Mouse (Mus musculus) midbrain, embryonic 15.5 days (tissue): ENCODE results near the gene Sh3gl1. TPM values are rescaled to one million over a fixed set of nuclear protein-coding genes. Genes with fewer than 3 reads are reported as not detected.
A peak's percentile ranks its signal among the peaks of the same experiment; 100 is the strongest.
"Not testable (repeated sequence)": the region's sequence is repeated elsewhere in the genome, so short reads cannot be mapped to it uniquely, and the experiment has no call there.

Experiments
- ATAC-seq: fragments of 200-750 bp; cut with Nextera tagmentation; replicated peaks from 2 replicates; pipeline ENCODE4 v1.8.0; 2017; ENCODE audit warnings: moderate TSS enrichment
- H3K27ac ChIP-seq: fragments of 300-500 bp; sonication (generic); 2 replicates; pipeline ENCODE4 v1.5.1; 2015; ENCODE audit warnings: mild to moderate bottlenecking, inconsistent platforms
- H3K27me3 ChIP-seq: fragments of 300-500 bp; sonication (generic); replicated peaks from 2 replicates; pipeline ENCODE4 v1.6.1; 2015; ENCODE audit warnings: inconsistent platforms
- H3K36me3 ChIP-seq: fragments of 300-500 bp; sonication (generic); replicated peaks from 2 replicates; pipeline ENCODE4 v1.6.1; 2015; ENCODE audit warnings: inconsistent platforms
- H3K4me1 ChIP-seq: fragments of 300-500 bp; sonication (generic); 2 replicates; pipeline ENCODE4 v1.6.1; 2015; ENCODE audit warnings: inconsistent platforms
- H3K4me2 ChIP-seq: fragments of 300-500 bp; sonication (generic); 2 replicates; pipeline ENCODE4 v1.6.1; 2015; ENCODE audit warnings: inconsistent platforms, mild to moderate bottlenecking, moderate library complexity
- H3K4me3 ChIP-seq: fragments of 300-500 bp; sonication (generic); 2 replicates; pipeline ENCODE4 v1.5.1; 2015; ENCODE audit warnings: mild to moderate bottlenecking, inconsistent platforms
- H3K9ac ChIP-seq: fragments of 300-500 bp; sonication (generic); 2 replicates; pipeline ENCODE4 v1.6.1; 2015; ENCODE audit warnings: mild to moderate bottlenecking, inconsistent platforms
- H3K9me3 ChIP-seq: fragments of 300-500 bp; sonication (generic); 2 replicates; pipeline ENCODE4 v1.6.1; 2016; ENCODE audit warnings: inconsistent platforms
- WGBS: fragments of 180-500 bp; shearing (Covaris S2); methylation state at CpG from one replicate; pipeline ENCODE4 v1.1.7; 2015; ENCODE audit warnings: mixed read lengths; 5-methylcytosine and 5-hydroxymethylcytosine counted together
- polyA plus RNA-seq: library from polyadenylated mRNA; unstranded; fragments of >200 nt; fragmentation: Nextera tagmentation; extraction: Ambion mirVana; gene quantifications from 2 replicates; pipeline ENCODE4 v1.2.1, GENCODE M21; 2015

Gene Sh3gl1
- polyA plus RNA-seq, 1 experiment from 2014 or later, result 117 TPM

DNA sequence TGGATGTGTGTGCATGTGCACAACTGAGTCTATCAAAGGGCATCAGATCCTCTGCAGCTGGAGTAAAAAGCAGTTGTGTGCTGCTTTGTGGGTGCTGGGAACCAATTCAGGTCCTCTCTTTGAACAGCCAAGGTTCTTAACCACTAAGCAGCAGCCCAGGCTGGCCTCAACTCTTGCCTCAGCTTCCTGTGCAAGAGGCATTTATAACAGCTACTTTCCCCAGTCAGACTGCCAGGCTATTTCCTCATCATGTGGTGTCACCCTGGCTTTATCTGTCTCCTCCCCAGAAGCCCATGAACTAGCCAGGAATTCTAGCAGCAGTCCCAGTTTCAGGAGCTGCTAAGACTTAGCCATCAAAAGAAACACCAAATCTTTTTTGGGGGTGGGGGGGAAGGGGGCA lies 30.0 kb upstream of the Sh3gl1 start:
- Histone ChIP-seq H3K4me3 (no peak overlapping the region), H3K36me3 (peaks cover 47% of the 10 kb centered on the region), H3K9ac (no peak overlapping the region), H3K27ac (no peak overlapping the region), H3K4me1 (no peaks in the 10 kb centered on the region), H3K9me3 (no peaks in the 10 kb centered on the region), H3K27me3 (no peaks in the 10 kb centered on the region), H3K4me2 (no peak overlapping the region)
- no peak for ATAC-seq

DNA sequence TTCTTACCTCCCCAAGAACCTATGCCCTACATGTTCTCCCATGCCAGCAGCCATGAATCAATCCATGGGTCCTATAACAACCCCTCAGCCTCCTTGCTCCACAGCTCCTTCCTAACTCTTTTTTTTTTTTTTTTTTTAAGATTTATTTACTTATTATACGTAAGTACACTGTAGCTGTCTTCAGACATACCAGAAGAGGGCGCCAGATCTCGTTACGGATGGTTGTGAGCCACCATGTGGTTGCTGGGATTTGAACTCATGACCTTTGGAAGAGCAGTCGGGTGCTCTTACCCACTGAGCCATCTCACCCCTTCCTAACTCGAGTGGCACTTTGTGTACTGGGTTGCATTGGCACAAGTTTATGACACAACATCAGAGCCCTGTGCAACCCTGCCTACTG lies 29.3 kb upstream of the Sh3gl1 start:
- not testable (repeated sequence) for H3K4me3 ChIP-seq, H3K4me1 ChIP-seq, H3K9me3 ChIP-seq, H3K27me3 ChIP-seq, H3K4me2 ChIP-seq, H3K9ac ChIP-seq, H3K27ac ChIP-seq, ATAC-seq
- 83% methylated on average over 6 of the region's 6 CpGs for WGBS
- peaks cover 40% of the 10 kb centered on the region for H3K36me3 ChIP-seq

DNA sequence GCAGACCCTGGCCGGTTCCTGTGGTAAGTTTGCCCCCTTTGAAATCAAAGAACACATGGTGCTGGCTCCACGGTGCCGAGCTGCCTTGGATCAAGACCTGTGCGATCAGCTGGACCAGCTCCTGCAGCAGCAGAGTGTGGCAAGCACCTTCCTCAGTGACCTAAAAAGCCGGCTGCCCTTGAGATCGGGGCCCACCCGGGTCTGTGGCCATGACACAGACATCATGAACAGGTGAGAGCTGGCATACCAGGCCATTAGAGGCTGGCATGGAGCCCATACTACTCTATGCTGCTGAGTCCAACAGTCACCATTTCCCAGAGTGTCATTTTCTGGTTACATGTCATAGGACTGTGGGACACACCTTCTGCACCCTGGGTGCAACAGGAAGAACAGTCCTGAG lies 25.6 kb upstream of the Sh3gl1 start:
- WGBS, result 95% methylated on average over 7 of the region's 7 CpGs
- ATAC-seq, result no peak
- Histone ChIP-seq H3K9me3 (no peaks in the 10 kb centered on the region), H3K4me1 (no peaks in the 10 kb centered on the region), H3K9ac (no peak overlapping the region), H3K27ac (no peak overlapping the region), H3K27me3 (no peaks in the 10 kb centered on the region), H3K4me3 (no peak overlapping the region), H3K4me2 (no peak overlapping the region), H3K36me3 (peaks cover 5% of the 10 kb centered on the region; the same call in 1 of the 2 replicates)

DNA sequence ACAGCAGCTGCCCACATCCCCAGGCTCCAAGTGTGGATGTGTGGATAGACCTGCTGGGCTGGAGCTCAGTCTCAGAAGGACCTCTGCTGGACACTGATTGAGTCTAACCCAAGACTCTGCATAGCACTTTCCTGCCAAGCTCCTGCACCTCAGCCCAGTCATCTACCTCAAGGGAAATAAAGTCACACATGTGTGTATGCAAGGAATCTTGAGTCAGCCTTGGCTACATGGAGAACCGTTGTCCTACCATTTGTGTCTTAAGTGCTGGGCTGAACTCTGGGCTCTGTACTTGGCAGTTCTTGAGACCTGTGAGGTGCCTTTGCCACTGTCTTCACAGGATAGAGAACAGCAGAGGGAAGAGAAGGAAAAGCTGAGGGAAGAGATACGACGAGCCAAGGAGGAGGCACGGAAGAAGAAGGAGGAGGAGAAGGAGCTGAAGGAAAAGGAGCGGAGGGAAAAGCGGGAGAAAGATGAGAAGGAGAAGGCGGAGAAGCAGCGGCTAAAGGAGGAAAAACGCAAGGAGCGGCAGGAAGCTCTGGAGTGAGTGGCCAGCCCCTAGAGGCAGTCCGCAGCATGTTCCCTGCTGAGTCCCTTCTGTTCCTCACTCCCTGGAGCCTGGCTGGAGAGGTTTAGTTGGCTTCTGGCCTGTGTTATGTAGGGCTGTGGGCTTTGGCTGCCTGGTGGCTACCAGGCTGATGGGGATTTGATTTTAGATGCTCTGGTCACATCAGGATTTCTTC lies 21.1 kb upstream of the Sh3gl1 start:
- ATAC-seq, result no peak
- no peaks in the 10 kb centered on the region for H3K27me3 ChIP-seq
- no peaks in the 10 kb centered on the region for H3K4me1 ChIP-seq
- H3K4me2 ChIP-seq, result no peak overlapping the region
- H3K9me3 ChIP-seq, result no peaks in the 10 kb centered on the region
- no peak overlapping the region for H3K27ac ChIP-seq
- H3K36me3 ChIP-seq, result no peaks in the 10 kb centered on the region
- H3K4me3 ChIP-seq, result no peak overlapping the region
- WGBS, result 81% methylated on average over 11 of the region's 11 CpGs
- H3K9ac ChIP-seq, result no peak overlapping the region

DNA sequence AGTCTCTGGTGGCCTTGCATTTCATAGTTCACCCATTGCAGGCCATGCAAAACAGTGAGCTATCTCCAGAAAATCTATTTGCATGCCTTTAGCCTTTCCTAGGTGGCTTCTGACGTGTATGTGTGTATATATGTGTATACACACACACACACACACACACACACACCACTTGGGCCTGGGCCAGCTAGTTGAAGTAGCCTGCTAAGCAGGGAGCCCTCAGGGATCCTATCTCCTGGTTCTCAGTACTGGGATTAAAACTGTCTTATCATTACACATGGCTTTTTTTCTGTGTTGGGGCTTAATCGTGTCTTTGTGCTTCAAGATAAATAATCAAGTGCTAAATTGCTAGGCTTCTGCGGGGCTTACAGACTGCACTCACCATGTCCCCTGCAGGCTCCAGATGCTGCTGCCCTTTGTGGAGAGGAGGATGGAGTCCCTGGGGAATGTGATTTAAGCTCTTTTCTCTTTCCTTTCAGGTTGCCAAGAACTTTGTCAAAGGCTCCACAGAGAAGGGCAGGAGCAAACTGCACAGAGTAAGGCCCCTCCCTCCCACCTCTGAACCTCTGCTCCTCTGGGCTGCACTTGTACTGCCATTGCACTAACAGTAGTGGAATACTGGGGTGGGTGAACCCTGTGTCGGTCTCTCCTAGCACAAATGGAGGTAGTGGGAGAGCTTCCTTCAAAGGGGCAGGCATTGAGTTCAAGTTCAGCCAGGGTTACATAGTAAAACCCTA lies 19.7 kb upstream of the Sh3gl1 start:
- Histone ChIP-seq H3K9me3 (no peaks in the 10 kb centered on the region), H3K27me3 (no peaks in the 10 kb centered on the region), H3K4me3 (no peak overlapping the region), H3K36me3 (no peaks in the 10 kb centered on the region), H3K27ac (no peak overlapping the region), H3K9ac (no peak overlapping the region), H3K4me1 (no peaks in the 10 kb centered on the region), H3K4me2 (no peak overlapping the region)
- 47% methylated on average over 4 of the region's 4 CpGs for WGBS
- ATAC-seq, result peak; percentile 66

DNA sequence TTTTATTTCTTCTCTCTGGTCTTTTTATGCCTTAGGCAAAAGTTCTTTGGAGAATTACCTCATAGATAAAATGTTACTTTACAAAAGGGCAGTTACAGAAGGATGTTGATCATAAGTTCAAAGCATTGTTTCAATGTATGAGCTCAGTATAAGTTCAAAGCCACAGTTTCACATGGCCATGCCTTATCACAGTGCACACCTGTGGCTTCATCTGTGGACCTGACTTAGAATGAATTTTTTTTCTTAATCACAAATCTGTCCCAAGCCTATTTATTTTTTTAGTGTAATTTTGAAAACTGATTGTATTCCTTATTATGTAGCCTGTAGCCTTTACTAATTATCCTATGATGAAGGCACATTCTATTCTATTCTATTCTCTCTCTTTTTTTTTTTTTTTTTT lies 18.5 kb upstream of the Sh3gl1 start:
- no peak for ATAC-seq
- Histone ChIP-seq H3K36me3 (no peaks in the 10 kb centered on the region), H3K4me2 (no peak overlapping the region), H3K9me3 (no peaks in the 10 kb centered on the region), H3K9ac (no peak overlapping the region), H3K4me1 (no peaks in the 10 kb centered on the region), H3K27ac (no peak overlapping the region), H3K4me3 (no peak overlapping the region), H3K27me3 (no peaks in the 10 kb centered on the region)

DNA sequence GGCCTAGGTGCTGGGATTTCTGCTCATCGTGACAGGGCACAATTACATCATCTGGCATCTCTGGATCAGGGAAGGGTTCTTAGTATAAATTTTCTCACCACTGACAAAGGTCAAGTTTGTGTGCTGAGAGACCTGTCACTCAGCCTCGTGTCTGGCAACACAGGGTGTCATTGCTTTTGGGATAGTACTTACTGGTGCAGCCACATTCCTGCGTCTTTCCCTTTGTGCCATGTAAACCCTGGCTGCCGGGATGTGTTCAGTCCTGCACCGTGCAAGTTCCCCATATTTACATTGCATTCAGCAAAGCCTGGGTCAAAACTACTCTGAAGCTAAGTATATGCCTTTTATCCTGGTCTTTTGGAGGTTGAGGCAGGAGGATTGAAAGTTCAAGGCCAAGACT lies 14.9 kb upstream of the Sh3gl1 start:
- no peak overlapping the region for H3K4me3 ChIP-seq
- no peak for ATAC-seq
- no peak overlapping the region for H3K9ac ChIP-seq
- no peak overlapping the region for H3K27ac ChIP-seq
- no peak overlapping the region for H3K4me2 ChIP-seq
- no peaks in the 10 kb centered on the region for H3K9me3 ChIP-seq
- no peaks in the 10 kb centered on the region; the same call in 1 of the 2 replicates for H3K36me3 ChIP-seq
- 91% methylated on average over 5 of the region's 5 CpGs for WGBS
- no peaks in the 10 kb centered on the region for H3K4me1 ChIP-seq
- no peaks in the 10 kb centered on the region for H3K27me3 ChIP-seq

DNA sequence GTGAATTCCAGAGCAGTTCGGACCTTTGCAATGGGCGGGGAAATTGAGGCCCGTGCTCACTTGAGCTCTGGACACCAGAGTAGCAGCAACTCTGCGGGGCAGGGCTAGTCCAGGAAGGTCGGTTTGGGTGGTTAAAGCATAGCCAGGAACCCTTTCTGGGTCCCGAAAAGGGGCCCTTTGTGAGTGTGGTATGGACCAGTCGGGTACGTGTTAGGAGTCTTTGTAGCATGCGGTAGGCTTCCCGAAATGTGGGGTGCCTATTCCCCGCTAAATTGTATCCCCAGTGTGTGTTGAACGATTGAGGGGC lies 4.4 kb upstream of the Sh3gl1 start:
- ATAC-seq, result no peak
- Histone ChIP-seq H3K27me3 (no peaks in the 10 kb centered on the region), H3K4me2 (peak overlapping the region; percentile 95), H3K36me3 (no peaks in the 10 kb centered on the region), H3K4me3 (peak overlapping the region; percentile 88), H3K4me1 (peaks cover 19% of the 10 kb centered on the region), H3K9ac (peak overlapping the region; percentile 50), H3K9me3 (no peaks in the 10 kb centered on the region), H3K27ac (no peak overlapping the region)
- WGBS, result 1% methylated on average over 12 of the region's 12 CpGs

DNA sequence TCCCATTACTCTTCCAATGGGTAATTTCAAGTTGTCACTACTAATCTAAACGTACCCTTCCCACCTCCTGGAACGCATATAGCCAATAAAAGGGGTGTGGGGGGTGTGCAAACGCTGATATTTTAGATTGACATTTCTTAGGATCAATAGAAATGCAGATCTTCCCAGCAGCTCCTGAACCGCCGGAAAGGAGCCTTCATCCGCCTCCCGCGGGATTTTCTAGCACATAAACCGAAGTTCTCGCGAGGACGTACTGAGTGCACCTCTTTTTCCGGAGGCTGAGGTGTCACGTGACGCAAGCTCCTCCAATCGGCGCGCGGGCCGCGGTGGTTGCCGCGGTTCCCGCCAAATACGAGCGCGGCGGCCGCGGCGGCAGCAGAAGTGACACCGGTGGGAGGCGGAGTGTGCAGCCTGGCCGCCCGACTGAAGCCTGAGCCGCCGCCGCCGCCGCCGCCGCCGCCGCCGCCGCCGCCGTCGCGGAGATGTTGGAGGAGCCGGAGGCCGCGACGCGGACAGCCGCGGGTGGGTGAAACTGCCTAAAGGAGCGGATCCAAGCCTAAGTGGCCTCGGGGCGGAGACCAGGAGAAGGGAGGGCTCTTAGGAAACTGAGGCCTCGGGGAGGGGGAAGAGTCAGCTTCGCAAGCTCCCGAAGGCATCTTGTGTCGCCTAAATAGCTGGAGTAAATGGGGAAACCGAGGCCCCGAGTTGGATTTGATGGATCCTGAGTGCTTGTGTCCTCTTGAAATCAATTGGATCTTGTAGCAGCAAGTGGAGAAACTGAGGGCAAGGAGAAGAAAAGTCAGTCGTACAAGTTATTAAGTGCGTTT lies 3.8 kb upstream of the Sh3gl1 start, which contains the start of gene Chaf1a:
Gene Chaf1a, plus strand, starts transcription at position 410 of the 827 bp plus-strand sequence.
- WGBS, result under 1% methylated on average over 68 of the region's 68 CpGs
- peak; percentile 82 for ATAC-seq
- H3K9me3 ChIP-seq, result no peaks in the 10 kb centered on the region
- H3K9ac ChIP-seq, result peak within 1 kb of the TSS; percentile 50
- peak within 1 kb of the TSS; percentile 88 for H3K4me3 ChIP-seq
- H3K4me2 ChIP-seq, result peak within 1 kb of the TSS; percentile 95
- H3K4me1 ChIP-seq, result peaks cover 25% of the 10 kb centered on the region
- H3K27me3 ChIP-seq, result no peaks in the 10 kb centered on the region
- H3K36me3 ChIP-seq, result no peaks in the 10 kb centered on the region
- peak within 1 kb of the TSS; percentile 75 for H3K27ac ChIP-seq

DNA sequence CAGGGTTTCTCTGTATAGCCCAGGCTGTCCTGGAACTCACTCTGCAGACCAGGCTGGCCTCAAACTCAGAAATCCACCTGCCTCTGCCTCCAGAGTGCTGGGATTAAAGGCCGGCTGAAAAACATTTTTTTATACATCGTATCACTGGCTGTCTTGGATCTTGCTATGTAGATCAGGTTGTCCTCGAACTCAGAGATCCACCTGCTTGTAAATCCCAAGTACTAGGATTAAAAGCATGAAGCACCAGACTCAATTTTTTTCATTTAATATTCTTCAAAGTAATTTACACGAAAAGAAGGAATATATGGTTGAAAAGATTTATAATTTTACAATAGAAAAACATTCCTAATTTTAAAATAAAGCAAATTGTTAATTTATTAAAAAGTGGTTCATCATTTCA lies 2.9 kb upstream of the Sh3gl1 start:
- no peak for ATAC-seq
- H3K4me3 ChIP-seq, result peak overlapping the region; percentile 88
- H3K9me3 ChIP-seq, result no peaks in the 10 kb centered on the region
- peaks cover 34% of the 10 kb centered on the region for H3K4me1 ChIP-seq
- H3K4me2 ChIP-seq, result peak overlapping the region; percentile 95
- H3K27me3 ChIP-seq, result no peaks in the 10 kb centered on the region
- H3K36me3 ChIP-seq, result no peaks in the 10 kb centered on the region
- WGBS, result 82% methylated on average over 4 of the region's 4 CpGs
- peak overlapping the region; percentile 75; the same call in 1 of the 2 replicates for H3K27ac ChIP-seq
- no peak overlapping the region for H3K9ac ChIP-seq

DNA sequence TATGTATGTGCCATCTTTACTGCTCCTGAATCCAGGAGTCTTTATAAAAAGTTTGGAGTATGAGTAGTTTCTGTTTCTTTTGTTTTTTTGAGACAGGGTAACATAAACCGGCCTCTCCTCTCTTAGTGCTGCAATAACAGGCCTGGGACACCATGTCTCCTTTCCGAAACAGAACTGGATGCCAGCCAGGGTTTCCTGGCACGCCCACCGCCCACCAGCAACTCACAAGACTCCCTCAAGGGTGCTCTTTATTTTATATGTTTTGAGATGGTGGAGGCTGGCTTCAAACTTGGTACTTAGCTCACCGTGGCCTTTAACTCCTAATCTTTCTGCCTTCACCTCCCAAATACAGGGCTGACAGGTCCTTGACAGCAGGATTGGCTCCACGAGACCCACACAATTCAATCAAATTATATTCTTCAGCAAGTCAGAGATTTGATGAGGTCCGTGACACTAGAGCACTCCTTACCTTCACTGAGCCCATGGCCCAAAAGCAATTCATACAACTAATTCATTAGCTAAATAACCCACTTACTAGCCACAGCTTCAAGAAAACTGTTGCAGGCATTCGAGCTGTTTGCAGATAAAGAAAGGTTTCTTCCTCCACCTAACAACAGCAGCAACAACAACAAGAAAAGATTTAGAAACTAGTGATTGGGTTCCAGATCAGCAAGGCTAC lies 2.3 kb upstream of the Sh3gl1 start:
- H3K4me3 ChIP-seq, result no peak overlapping the region
- ATAC-seq, result no peak
- H3K4me1 ChIP-seq, result peaks cover 40% of the 10 kb centered on the region
- H3K9me3 ChIP-seq, result no peaks in the 10 kb centered on the region
- no peak overlapping the region for H3K4me2 ChIP-seq
- H3K36me3 ChIP-seq, result no peaks in the 10 kb centered on the region
- no peak overlapping the region for H3K9ac ChIP-seq
- 89% methylated on average over 8 of the region's 8 CpGs for WGBS
- H3K27ac ChIP-seq, result no peak overlapping the region
- no peaks in the 10 kb centered on the region for H3K27me3 ChIP-seq

DNA sequence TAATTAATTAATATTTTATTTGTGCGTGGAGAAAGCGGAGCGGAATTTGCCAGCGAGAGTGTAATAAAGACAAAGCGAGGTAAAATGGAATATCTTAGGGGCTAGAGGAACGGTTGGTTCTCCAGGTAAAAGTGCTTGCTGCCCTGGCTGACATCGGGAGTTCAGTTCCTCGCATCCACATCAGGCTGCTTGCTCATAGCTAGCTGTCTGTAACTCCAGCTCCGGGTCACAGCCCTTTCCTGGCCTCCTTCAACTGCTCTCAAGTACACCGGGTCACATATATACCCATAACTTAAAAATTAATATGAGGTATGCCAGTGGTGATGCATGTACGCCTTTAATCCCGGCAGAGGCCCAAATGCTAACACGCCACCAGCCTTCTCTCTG lies 459 bp upstream of the Sh3gl1 start:
- ATAC-seq, result peak; percentile 47
- Histone ChIP-seq H3K27ac (peak overlapping the region; percentile 44), H3K9me3 (no peaks in the 10 kb centered on the region), H3K27me3 (no peaks in the 10 kb centered on the region), H3K4me1 (peaks cover 46% of the 10 kb centered on the region), H3K4me3 (peak overlapping the region; percentile 97), H3K9ac (peak overlapping the region; percentile 39; the same call in 1 of the 2 replicates), H3K36me3 (no peaks in the 10 kb centered on the region), H3K4me2 (peak overlapping the region; percentile 44)
- WGBS, result 37% methylated on average over 13 of the region's 13 CpGs
